Mouse (Mus musculus) embryo, embryonic 11.5 days (tissue): Measurements from ENCODE around the gene Cox5b.
A peak's percentile ranks its signal among the peaks of the same experiment; 100 is the strongest.

Source experiments
- DNase-seq: peaks from one replicate; pipeline ENCODE4 v3.0.0-alpha.2; 2012; ENCODE audit warnings: low read depth, low spot score

The Cox5b gene

GRCm38 (mm10) chr1:36683810-36684467 is 7.3 kb upstream of the Cox5b start:
- DNase-seq, result peak; percentile 64

- no peak for DNase-seq
These were observed 496 bp upstream of the Cox5b start for GRCm38 (mm10) chr1:36690671-36691235.

- no peak for DNase-seq
These were observed 3.6 kb downstream of the Cox5b start for GRCm38 (mm10) chr1:36694871-36695270.

GRCm38 (mm10) chr1:36696411-36696810 is 5.2 kb downstream of the Cox5b start:
- DNase-seq, result no peak

GRCm38 (mm10) chr1:36697030-36697429 is 5.8 kb downstream of the Cox5b start:
- DNase-seq, result no peak

- DNase-seq, result no peak
These were observed 15.9 kb downstream of the Cox5b start for GRCm38 (mm10) chr1:36707166-36707565.

- DNase-seq, result no peak
These were observed 16.5 kb downstream of the Cox5b start for GRCm38 (mm10) chr1:36707797-36708196.

- DNase-seq, result no peak
These were observed 17.4 kb downstream of the Cox5b start for GRCm38 (mm10) chr1:36708626-36709025.

- DNase-seq, result peak; percentile 17
These were observed 18.0 kb downstream of the Cox5b start for GRCm38 (mm10) chr1:36709055-36709853.

GRCm38 (mm10) chr1:36709854-36710280 is 18.6 kb downstream of the Cox5b start, which contains the start of gene 4933424G06Rik:
4933424G06Rik (plus strand) TSS chr1:36710149.
- DNase-seq, result peak; percentile 97

- DNase-seq, result no peak
These were observed 19.9 kb downstream of the Cox5b start for GRCm38 (mm10) chr1:36711104-36711503.

- no peak for DNase-seq
These were observed 23.1 kb downstream of the Cox5b start, which contains the start of gene Actr1b for GRCm38 (mm10) chr1:36714311-36714710. Actr1b (minus strand) TSS chr1:36714422.

- no peak for DNase-seq
These were observed 27.5 kb downstream of the Cox5b start for GRCm38 (mm10) chr1:36718786-36719185.

GRCm38 (mm10) chr1:36723146-36724056 is 32.2 kb downstream of the Cox5b start:
- DNase-seq, result no peak

GRCm38 (mm10) chr1:36724057-36724431 is 32.8 kb downstream of the Cox5b start:
- DNase-seq, result no peak

GRCm38 (mm10) chr1:36737300-36737699 is 46.1 kb downstream of the Cox5b start:
- DNase-seq, result peak; percentile 77

GRCm38 (mm10) chr1:36739231-36739630 is 48.0 kb downstream of the Cox5b start:
- DNase-seq, result no peak

- DNase-seq, result no peak
These were observed 51.8 kb downstream of the Cox5b start for GRCm38 (mm10) chr1:36743046-36743445.
